ENCODE assay signal across 23 mouse cellular contexts in the genomic region with DNA sequence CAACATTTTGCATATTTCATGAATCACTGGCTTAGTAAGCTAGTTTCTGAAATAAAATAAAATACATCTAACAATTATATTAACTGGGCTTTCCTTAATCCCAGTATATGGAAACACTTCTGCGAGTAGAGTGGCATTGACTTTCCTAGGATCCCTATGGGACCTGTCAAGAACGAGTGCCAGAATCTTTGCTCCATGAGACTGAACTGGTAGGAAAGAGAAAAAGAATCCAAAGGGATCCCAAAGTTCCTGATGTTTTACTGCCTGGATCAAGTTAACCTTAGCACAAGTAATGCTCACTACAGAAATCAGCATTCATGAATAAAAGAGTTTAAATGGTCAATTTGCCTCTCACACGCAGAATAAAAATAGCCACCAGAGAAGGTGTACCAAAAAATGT. TPM values are rescaled to one million over a fixed set of nuclear protein-coding genes. Genes with fewer than 3 reads are reported as not detected.
DNase-seq lines count a peak whose midpoint lies in the region; ATAC-seq lines count a peak whose summit lies in the region.
"Had no signal": no experiment of that assay in that cellular context is flagged by ENCODE, and none has a peak within 500 bp of the region (broad histone marks: within the 10 kb centered on the region; RNA-seq: fewer than 3 reads in every experiment).

No protein-coding gene starts in this region.

- no peaks in the 10 kb centered on the region for H3K36me3 ChIP-seq in midbrain, embryonic 12.5 days
- no peaks in the 10 kb centered on the region for H3K36me3 ChIP-seq in midbrain, embryonic 10.5 days
- no peaks in the 10 kb centered on the region for H3K36me3 ChIP-seq in midbrain, embryonic 14.5 days (ENCODE audit: control insufficient read depth, insufficient read depth, low read length)
- H3K36me3 ChIP-seq in midbrain, embryonic 15.5 days (replicated peaks) = no peaks in the 10 kb centered on the region
- H3K36me3 ChIP-seq: embryonic facial prominence, embryonic 13.5 days; embryonic facial prominence, embryonic 15.5 days; forebrain, embryonic 10.5 days; forebrain, embryonic 12.5 days had no signal

- no peaks in the 10 kb centered on the region; the same call in 1 of the 2 replicates for H3K4me1 ChIP-seq in midbrain, embryonic 12.5 days
- peaks cover 17% of the 10 kb centered on the region; the same call in 1 of the 2 replicates for H3K4me1 ChIP-seq in midbrain, embryonic 10.5 days
- H3K4me1 ChIP-seq in midbrain, embryonic 14.5 days (ENCODE audit: control insufficient read depth, insufficient read depth, low read length) = peaks cover 14% of the 10 kb centered on the region; the same call in 1 of the 2 replicates
- H3K4me1 ChIP-seq in midbrain, embryonic 15.5 days = peaks cover 10% of the 10 kb centered on the region
- H3K4me1 ChIP-seq: embryonic facial prominence, embryonic 13.5 days; embryonic facial prominence, embryonic 15.5 days had no signal

- no peak overlapping the region for H3K4me2 ChIP-seq in midbrain, embryonic 12.5 days (replicated peaks)
- no peak overlapping the region for H3K4me2 ChIP-seq in midbrain, embryonic 14.5 days (ENCODE audit: low read length)
- H3K4me2 ChIP-seq in midbrain, embryonic 15.5 days = no peak overlapping the region
- H3K4me2 ChIP-seq: embryonic facial prominence, embryonic 13.5 days; embryonic facial prominence, embryonic 15.5 days; forebrain, embryonic 12.5 days had no signal

- H3K4me3 ChIP-seq in midbrain, embryonic 12.5 days = no peak overlapping the region
- H3K4me3 ChIP-seq in midbrain, embryonic 10.5 days = no peak overlapping the region
- H3K4me3 ChIP-seq in midbrain, embryonic 14.5 days (replicated peaks; ENCODE audit: low read depth, low read length) = no peak overlapping the region
- no peak overlapping the region for H3K4me3 ChIP-seq in midbrain, embryonic 15.5 days
- H3K4me3 ChIP-seq: embryonic facial prominence, embryonic 13.5 days; embryonic facial prominence, embryonic 15.5 days; erythroblast, embryonic 14.5 days; forebrain, embryonic 10.5 days; forebrain, embryonic 12.5 days had no signal

- H3K27me3 ChIP-seq in midbrain, embryonic 12.5 days = no peaks in the 10 kb centered on the region
- H3K27me3 ChIP-seq in midbrain, embryonic 10.5 days (ENCODE audit: low read depth, poor library complexity, severe bottlenecking) = no peaks in the 10 kb centered on the region
- H3K27me3 ChIP-seq in midbrain, embryonic 14.5 days (ENCODE audit: control insufficient read depth, insufficient read depth, low read length) = no peaks in the 10 kb centered on the region
- no peaks in the 10 kb centered on the region for H3K27me3 ChIP-seq in midbrain, embryonic 15.5 days (replicated peaks)
- H3K27me3 ChIP-seq: embryonic facial prominence, embryonic 13.5 days; embryonic facial prominence, embryonic 15.5 days; forebrain, embryonic 12.5 days had no signal

- H3K9me3 ChIP-seq in midbrain, embryonic 12.5 days = no peaks in the 10 kb centered on the region
- H3K9me3 ChIP-seq in midbrain, embryonic 10.5 days (replicated peaks) = no peaks in the 10 kb centered on the region
- H3K9me3 ChIP-seq in midbrain, embryonic 14.5 days (ENCODE audit: control insufficient read depth, low read length) = no peaks in the 10 kb centered on the region
- H3K9me3 ChIP-seq in midbrain, embryonic 15.5 days = no peaks in the 10 kb centered on the region
- H3K9me3 ChIP-seq: embryonic facial prominence, embryonic 13.5 days; embryonic facial prominence, embryonic 15.5 days; forebrain, embryonic 10.5 days; forebrain, embryonic 12.5 days had no signal

- no peak for ATAC-seq in midbrain, embryonic 12.5 days (ENCODE audit: low FRiP score, low read depth)
- no peak for ATAC-seq in midbrain, embryonic 14.5 days (ENCODE audit: low FRiP score, low TSS enrichment)
- no peak for ATAC-seq in midbrain, embryonic 15.5 days (replicated peaks)
- ATAC-seq: forebrain, embryonic 14.5 days; forebrain, embryonic 16.5 days had no signal

- 40% methylated on average over 3 of the region's 3 CpGs for WGBS in midbrain, embryonic 12.5 days
- 72% methylated on average over 3 of the region's 3 CpGs for WGBS in midbrain, embryonic 10.5 days
- WGBS in midbrain, embryonic 14.5 days = 22% methylated on average over 3 of the region's 3 CpGs
- 34% methylated on average over 3 of the region's 3 CpGs for WGBS in midbrain, embryonic 15.5 days

- peak; percentile 29 to 31 for DNase-seq in cerebellum, postnatal 10 days
- DNase-seq in cerebellum, adult 18-20 months = no peak
- no peak for DNase-seq in midbrain, embryonic 10.5 days (ENCODE audit: low spot score)
- DNase-seq in midbrain, embryonic 14.5 days = peak; percentile 51
- no peak for DNase-seq in adrenal gland, postnatal 36 days
- DNase-seq: adrenal gland, adult 2 months; adrenal gland, postnatal 10 days; adrenal gland, postnatal 25 days; cerebellum, adult 11 months; cerebellum, adult 8-10 months; cerebellum, postnatal 36 days; embryo, embryonic 11 days had no signal

- peak overlapping the region; percentile 25; the same call in 1 of the 2 replicates for H3K27ac ChIP-seq in midbrain, embryonic 12.5 days (replicated peaks)
- no peak overlapping the region for H3K27ac ChIP-seq in midbrain, embryonic 10.5 days (replicated peaks)
- no peak overlapping the region for H3K27ac ChIP-seq in midbrain, embryonic 14.5 days (replicated peaks; ENCODE audit: low read depth, low read length)
- no peak overlapping the region for H3K27ac ChIP-seq in midbrain, embryonic 15.5 days
- H3K27ac ChIP-seq: embryonic facial prominence, embryonic 13.5 days; embryonic facial prominence, embryonic 15.5 days; forebrain, embryonic 10.5 days; forebrain, embryonic 12.5 days had no signal

- no peak overlapping the region for H3K9ac ChIP-seq in midbrain, embryonic 12.5 days (replicated peaks)
- H3K9ac ChIP-seq in midbrain, embryonic 14.5 days (replicated peaks; ENCODE audit: low read length) = no peak overlapping the region
- no peak overlapping the region for H3K9ac ChIP-seq in midbrain, embryonic 15.5 days
- H3K9ac ChIP-seq: embryonic facial prominence, embryonic 13.5 days; embryonic facial prominence, embryonic 15.5 days; forebrain, embryonic 12.5 days had no signal

RNA-seq across cellular contexts. Expression of gene Tram1l1, which starts 49.0 kb away (rescaled TPM):
- 35.3 and 36.0 TPM in 2 replicates for polyA plus RNA-seq in midbrain, embryonic 12.5 days (2016; fragmentation: Nextera tagmentation; extraction: Ambion mirVana)
- 15.6 and 21.7 TPM in 2 replicates for polyA plus RNA-seq in midbrain, embryonic 10.5 days (2016; fragmentation: Nextera tagmentation; extraction: Ambion mirVana)
- 57.2 and 57.6 TPM in 2 replicates for polyA plus RNA-seq in midbrain, embryonic 14.5 days (2014; fragmentation: Nextera tagmentation; extraction: Ambion mirVana)
- polyA plus RNA-seq in midbrain, embryonic 15.5 days (2015; fragmentation: Nextera tagmentation; extraction: Ambion mirVana) = 54.5 and 57.4 TPM in 2 replicates
- 1 to 10 TPM; 1.1 to 1.6 TPM for total RNA-seq in adrenal gland, postnatal 36 days (2021)
- total RNA-seq: common myeloid progenitor, adult 5-6 weeks; MEL had no signal

Comparison
In these comparisons a context has a peak if more than half of its experiments do, and no peak if none do; other contexts are left out.
1. DNase-seq: peak in cerebellum, postnatal 10 days (2 of 2) and midbrain, embryonic 14.5 days (single experiment); none in cerebellum, adult 18-20 months (0 of 2), midbrain, embryonic 10.5 days (single experiment) and adrenal gland, postnatal 36 days (0 of 2).